Mouse (Mus musculus) gastrocnemius, postnatal 14 days (tissue): Measurements from ENCODE around the gene Vegfd. TPM values are rescaled to one million over a fixed set of nuclear protein-coding genes. Genes with fewer than 3 reads are reported as not detected.

Source experiments
- DNase-seq: peaks from one replicate; pipeline ENCODE4 v3.0.0; 2021; ENCODE audit warnings: mixed read lengths
- intact Hi-C: fragments of 180-260 bp; cut with DNase I; formaldehyde crosslinking; loops from one replicate; pipeline ENCODE4 v1.15.1; 2025; ENCODE audit warnings: low total_unique reads
- total RNA-seq, 2 experiments: library from RNA; stranded (reverse); gene quantifications; 2 replicates each; pipeline ENCODE4 v1.2.3; 2021

Gene Vegfd
- total RNA-seq, 2 experiments from 2014 or later = 1.7 to 2.1 TPM

DNA sequence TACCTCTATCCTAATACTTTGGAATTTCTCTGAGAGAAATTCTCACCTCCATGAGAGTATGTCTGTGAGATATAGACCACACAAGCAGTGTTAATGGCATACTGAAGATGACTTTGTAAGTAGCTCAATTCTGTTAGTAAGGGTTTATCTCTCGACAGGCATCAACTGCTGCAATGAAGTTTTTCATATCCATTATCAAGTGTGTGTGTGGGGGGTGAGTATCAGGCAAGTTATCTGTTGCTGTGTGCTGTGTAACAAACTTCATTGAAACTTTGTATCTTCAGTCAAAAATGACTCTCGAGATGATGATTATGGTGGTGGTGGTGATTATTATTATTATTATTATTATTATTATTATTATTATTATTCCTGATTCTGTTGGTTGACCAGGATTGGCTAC is 43.6 kb downstream of the Vegfd start:
- DNase-seq = no peak
- intact Hi-C loops = no loop called here

DNA sequence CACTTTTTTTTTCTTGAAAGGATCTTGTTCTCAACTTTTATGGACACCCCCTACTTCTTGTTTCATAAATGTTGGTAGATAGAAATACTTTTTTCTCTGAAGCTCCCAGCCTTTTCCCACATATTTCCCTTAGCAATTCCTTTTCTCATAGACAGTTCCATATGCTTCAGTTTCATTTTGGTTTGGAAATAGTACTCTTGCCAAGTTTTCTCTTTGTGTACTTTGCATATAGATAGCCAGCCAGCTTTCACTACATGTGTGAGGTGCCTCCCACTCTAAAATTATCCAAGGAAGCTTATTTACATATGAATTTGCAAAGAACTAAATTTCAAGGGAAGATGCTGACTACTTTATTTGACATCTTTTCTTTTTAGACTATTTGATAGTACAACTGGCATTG is 44.8 kb downstream of the Vegfd start:
- intact Hi-C loops = no loop called here
- no peak for DNase-seq

DNA sequence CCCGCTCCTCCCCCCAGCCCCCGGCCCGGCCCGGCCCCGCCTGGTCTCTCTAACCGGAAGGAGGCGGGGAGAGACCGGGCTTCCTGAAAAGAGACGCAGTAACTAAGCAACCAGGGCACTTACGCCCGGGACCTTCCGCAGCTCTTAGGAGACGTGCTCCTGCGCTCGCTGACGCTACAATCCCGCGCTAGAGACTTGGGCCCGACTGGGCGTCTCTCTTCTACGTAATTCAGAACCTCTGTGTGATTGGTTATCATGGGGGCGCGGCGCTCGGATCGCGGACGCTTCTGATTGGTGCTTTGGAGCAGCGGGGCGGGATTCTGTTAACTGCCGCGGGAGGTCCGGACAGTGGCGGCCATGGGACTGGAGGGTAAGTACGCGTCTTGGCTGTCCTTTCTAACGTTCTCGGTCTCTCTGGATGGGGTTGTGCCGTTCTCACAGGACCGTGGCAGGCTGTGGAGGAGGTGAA is 46.3 kb downstream of the Vegfd start, which contains the start of gene Piga:
Gene Piga (plus strand): TSS at position 317 of the 469 bp plus-strand sequence.
- intact Hi-C loops = no loop called here
- DNase-seq = peak; percentile 89

GRCm38 (mm10) chrX:164419955-164420354 is 46.8 kb downstream of the Vegfd start:
- intact Hi-C loops = no loop called here
- DNase-seq = no peak

DNA sequence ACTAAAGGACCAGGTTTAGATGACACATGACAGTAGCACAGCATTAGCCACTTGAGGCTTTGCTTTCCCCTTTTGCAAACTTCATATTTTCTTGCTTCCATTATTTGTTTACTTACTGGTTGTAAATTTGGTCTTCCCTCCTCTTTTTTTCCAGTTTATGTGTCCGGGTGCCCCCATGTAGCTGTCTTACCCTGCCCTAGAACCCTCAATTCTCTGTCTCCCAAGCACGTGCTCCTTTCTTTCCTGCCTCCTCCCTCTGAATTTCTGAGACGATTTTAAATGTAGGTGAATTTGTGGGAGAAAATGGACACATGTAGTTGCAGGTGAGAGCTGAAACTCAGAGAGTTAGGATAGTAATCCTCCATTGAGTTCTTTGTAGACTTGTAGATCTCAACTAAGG is 47.3 kb downstream of the Vegfd start:
- no peak for DNase-seq
- intact Hi-C loops = no loop called here

DNA sequence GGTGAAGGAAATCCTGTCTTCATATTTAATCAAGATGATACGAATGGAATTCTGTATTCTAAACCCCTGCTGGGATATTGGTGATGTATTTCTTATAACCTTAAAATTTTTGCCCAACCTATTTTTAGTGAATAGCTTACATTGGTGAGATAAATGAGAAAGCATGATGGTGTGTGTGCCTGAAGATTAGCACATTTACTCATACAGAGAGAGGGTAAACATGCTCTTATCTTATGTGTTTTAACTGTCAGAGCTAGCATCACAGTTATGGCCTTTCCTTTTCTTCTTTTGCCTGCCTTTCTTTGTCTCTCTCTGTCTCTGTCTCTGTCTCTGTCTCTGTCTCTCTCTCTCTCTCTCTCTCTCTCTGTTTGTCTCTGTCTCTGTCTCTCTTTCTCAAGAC is 51.6 kb downstream of the Vegfd start:
- intact Hi-C loops = no loop called here

DNA sequence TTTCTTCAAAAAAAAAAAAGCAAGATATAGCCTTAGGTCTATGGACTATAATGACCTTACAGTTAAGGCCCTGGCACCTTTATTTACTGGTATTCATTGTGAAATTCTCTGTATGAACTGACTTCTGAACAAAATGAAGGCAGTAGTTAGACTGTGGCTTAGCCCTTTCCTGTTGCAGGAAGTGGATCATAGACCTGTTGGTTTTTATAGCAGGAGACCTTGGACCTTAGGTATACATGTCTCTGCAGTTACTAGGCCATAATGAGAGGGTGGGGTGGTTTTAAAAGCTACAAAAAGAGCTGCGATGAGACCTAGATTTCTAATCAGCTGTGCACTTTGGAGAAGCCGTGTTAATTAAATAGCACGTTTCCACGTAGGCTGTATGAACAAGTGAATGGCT is 54.1 kb downstream of the Vegfd start:
- DNase-seq = no peak
- intact Hi-C loops = no loop called here

More for the DNA sequence above, 51.6 kb downstream of the Vegfd start:
- DNase-seq = no peak

GRCm38 (mm10) chrX:164428224-164428623 is 55.0 kb downstream of the Vegfd start:
- no peak for DNase-seq
- intact Hi-C loops = no loop called here

DNA sequence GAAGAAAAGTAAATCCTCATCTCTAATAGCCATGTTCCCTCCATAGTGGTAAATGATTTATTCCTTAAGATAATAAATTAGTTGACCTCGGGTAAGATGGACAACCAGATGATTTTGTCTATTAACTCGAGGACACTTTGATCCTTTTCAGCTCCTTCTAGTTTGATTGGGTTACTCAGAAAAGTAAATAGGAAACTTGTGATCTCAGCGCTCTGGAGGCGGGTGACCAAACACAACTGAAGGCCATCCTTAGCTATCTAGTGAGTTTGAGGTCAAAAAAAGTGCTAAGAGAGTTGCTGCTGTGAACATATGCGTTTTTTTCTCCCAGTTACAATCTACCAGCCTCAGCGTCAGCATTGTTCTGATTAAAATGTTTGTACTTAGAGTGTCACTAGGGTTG is 57.4 kb downstream of the Vegfd start:
- intact Hi-C loops = no loop called here
- no peak for DNase-seq

DNA sequence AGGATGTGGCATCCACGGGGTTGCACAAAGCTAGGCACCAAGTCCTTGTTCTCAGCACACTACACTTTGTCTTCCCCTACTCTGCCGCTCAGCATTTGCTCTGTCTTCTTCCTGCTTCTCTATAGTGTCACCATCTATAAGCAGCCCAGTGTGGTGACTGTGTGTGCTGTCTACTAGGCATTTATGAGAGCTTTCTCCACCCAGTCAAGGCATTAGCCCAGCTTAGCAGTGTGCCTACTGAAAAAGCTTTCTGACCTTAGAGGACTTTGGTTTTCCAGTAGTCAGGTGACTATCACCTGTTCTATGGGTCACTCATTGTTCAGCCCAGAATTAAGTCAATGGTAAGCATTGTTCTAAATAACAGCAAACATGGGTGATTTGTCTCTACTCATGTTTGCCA is 58.0 kb downstream of the Vegfd start:
- no peak for DNase-seq
- intact Hi-C loops = no loop called here

- intact Hi-C loops = no loop called here
- DNase-seq = no peak
Observed at GRCm38 (mm10) chrX:164431541-164431940, 58.4 kb downstream of the Vegfd start.

- intact Hi-C loops = no loop called here
- no peak for DNase-seq
Observed at GRCm38 (mm10) chrX:164432682-164433081, 59.5 kb downstream of the Vegfd start.

DNA sequence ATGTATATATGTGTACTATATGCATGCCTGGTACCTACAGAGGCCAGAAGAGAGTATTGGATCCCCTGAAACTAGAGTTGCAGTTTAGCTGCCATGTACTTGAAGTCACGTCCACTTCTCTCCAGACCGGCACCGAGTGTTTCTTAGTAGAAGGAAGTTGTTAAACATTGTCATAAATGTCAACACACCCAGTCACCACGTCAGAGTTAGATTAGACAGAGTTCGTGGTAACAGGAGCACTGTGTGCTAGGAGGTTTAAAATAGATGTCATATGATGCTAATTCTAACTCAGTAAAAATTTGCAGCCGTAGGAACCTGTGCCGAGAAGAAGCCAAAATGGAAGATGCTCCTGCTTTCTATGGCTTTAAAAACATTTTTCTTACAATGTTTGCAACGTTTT is 63.5 kb downstream of the Vegfd start, which contains the start of gene Asb11:
Gene Asb11 (plus strand): TSS at position 286 of the 400 bp plus-strand sequence.
- intact Hi-C loops = no loop called here
- no peak for DNase-seq

GRCm38 (mm10) chrX:164439462-164439861 is 66.3 kb downstream of the Vegfd start:
- no peak for DNase-seq
- intact Hi-C loops = no loop called here

GRCm38 (mm10) chrX:164440140-164440539 is 67.0 kb downstream of the Vegfd start:
- DNase-seq = peak; percentile 37
- intact Hi-C loops = no loop called here

DNA sequence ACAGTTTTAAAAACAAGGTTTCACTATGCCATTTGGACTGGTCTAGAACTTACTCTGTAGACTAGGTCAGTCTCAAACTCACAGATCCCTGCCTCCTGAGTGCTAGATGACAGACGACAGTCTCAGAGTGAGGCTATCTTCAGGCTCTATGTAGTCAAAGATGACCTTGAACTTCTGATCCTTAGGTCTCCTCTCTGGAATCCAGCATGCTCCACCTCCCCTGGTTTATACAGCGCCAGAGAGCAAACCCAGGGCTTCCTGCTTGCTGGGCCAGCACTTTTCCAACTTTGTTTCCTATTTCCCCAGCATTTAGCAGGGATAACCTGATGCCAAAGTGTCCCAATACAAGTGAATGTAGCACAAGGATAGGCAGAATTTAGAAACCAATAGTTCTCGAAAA is 67.5 kb downstream of the Vegfd start:
- DNase-seq = no peak
- intact Hi-C loops = no loop called here

GRCm38 (mm10) chrX:164441306-164441705 is 68.1 kb downstream of the Vegfd start:
- no peak for DNase-seq
- intact Hi-C loops = no loop called here

- DNase-seq = no peak
- intact Hi-C loops = no loop called here
Observed at GRCm38 (mm10) chrX:164445601-164446000, 72.4 kb downstream of the Vegfd start.

DNA sequence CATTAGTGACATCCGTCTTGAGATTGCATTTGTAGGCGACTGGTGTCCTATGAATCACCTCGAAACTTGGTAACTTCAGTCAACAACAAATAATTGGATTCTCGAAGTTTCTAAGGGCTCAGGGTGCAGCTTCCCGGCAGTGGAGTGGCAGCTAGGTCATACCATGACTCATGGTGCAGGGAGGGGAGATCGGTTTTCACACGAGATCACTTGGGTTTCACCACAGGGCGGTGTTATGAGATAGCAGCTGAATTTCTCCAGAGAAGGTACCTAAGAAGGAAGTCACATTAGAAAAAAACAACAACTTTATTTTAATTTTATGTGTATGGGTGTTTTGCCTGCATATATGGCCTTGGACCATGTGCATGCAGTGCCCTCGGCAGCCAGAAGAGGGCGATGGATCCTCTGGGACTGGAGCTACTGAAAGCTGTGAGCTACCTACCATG is 73.0 kb downstream of the Vegfd start:
- no peak for DNase-seq
- intact Hi-C loops = no loop called here

DNA sequence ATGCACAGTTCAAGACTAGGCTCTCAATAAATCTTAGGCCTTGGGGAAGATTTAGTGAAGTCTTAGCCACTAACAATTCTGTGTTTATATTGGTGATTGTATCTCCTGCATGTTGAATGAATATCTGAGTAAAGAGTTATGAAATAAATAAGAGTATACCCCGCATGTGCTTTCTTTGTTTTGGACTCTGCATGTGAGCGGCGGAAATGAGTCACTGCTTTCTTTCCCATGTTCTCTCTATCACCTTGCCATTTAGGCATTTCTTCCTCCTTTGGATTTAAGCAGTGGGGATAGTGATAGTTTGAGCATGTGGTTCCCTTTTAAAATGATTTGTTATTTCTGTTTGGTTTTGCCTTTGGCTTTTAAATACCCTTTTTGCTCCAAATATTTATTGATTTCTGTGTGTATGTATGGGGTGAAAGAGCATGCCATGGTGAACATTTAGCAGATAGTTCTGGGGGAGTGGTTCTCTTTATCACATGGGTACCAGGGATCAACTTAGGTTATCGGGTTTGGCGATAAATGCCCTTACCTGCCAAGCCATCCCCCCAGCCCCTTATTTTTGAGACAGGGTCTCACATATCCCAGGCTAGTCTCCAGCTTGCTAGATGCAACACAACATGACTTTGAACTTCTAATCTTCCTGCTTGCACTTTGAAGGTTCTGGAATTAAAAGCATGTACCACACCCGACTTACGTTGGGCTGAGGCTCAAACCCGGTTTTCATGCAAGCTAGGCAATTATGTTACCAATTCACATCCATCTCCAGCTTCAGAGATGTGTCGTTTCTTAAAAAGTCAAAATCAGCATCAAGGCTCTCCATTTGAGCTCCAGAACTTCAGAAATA is 73.9 kb downstream of the Vegfd start:
- no peak for DNase-seq
- intact Hi-C loops = no loop called here

DNA sequence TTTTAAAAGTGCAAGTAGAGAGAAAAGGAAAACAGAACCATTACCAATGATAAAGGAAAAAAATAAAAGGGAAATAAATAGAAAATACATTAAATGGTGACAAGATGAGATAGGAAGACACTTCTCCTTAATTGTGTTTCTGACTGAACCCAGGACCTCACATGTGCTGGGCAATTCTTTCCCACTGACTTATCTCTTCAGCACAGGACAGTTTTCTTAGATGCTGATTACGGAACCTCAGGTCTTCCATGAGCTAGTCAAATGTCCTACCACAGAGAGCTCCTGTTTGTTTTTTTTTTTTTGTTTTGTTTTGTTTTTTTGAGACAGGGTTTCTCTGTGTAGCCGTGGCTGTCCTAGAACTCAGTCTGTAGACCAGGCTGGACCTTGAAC is 74.5 kb downstream of the Vegfd start:
- intact Hi-C loops = no loop called here
- DNase-seq = no peak
